Mouse (Mus musculus) intestine, postnatal 0 days (tissue): ENCODE results near the gene Vps11. TPM values are rescaled to one million over a fixed set of nuclear protein-coding genes. Genes with fewer than 3 reads are reported as not detected.
"Not testable (repeated sequence)": the region's sequence is repeated elsewhere in the genome, so short reads cannot be mapped to it uniquely, and the experiment has no call there.

ENCODE experiments used
- ATAC-seq: fragments of 200-750 bp; cut with Nextera tagmentation; 2 replicates; pipeline ENCODE4 v1.8.0; 2017; ENCODE audit warnings: mild to moderate bottlenecking, moderate TSS enrichment, moderate library complexity
- H3K27ac ChIP-seq: fragments of 300-500 bp; sonication (generic); 2 replicates; pipeline ENCODE4 v1.5.1; 2014; ENCODE audit warnings: mild to moderate bottlenecking, low read depth, low read length, moderate library complexity
- H3K27me3 ChIP-seq: fragments of 300-500 bp; sonication (generic); replicated peaks from 2 replicates; pipeline ENCODE4 v1.6.1; 2014; ENCODE audit warnings: low read length, mixed read lengths; ENCODE audit not compliant: control insufficient read depth, insufficient read depth
- H3K36me3 ChIP-seq: fragments of 300-500 bp; sonication (generic); 2 replicates; pipeline ENCODE4 v1.6.1; 2014; ENCODE audit warnings: mild to moderate bottlenecking, moderate library complexity; ENCODE audit not compliant: control insufficient read depth, insufficient read depth
- H3K4me1 ChIP-seq: fragments of 300-500 bp; sonication (generic); replicated peaks from 2 replicates; pipeline ENCODE4 v1.6.1; 2014; ENCODE audit warnings: antibody characterized with exemption, low read length, mixed read lengths; ENCODE audit not compliant: control insufficient read depth, insufficient read depth
- H3K4me2 ChIP-seq: fragments of 300-500 bp; sonication (generic); replicated peaks from 2 replicates; pipeline ENCODE4 v1.6.1; 2014; ENCODE audit warnings: low read depth, mild to moderate bottlenecking, moderate library complexity
- H3K4me3 ChIP-seq: fragments of 300-500 bp; sonication (generic); 2 replicates; pipeline ENCODE4 v1.5.1; 2014; ENCODE audit warnings: low read depth, low read length
- H3K9ac ChIP-seq: fragments of 300-500 bp; sonication (generic); 2 replicates; pipeline ENCODE4 v1.6.1; 2014; ENCODE audit warnings: mild to moderate bottlenecking, low read depth, low read length
- H3K9me3 ChIP-seq: fragments of 300-500 bp; sonication (generic); 2 replicates; pipeline ENCODE4 v1.6.1; 2016; ENCODE audit warnings: mixed run types; ENCODE audit not compliant: control insufficient read depth
- CTCF ChIP-seq: sonication (generic); IDR thresholded peaks from 2 replicates; pipeline ENCODE4 v1.5.1; 2016; ENCODE audit warnings: low read depth, mild to moderate bottlenecking, control low read depth, antibody characterized with exemption, moderate library complexity
- WGBS: fragments of 180-500 bp; shearing (Covaris S2); extraction: QIAGEN DNeasy Blood & Tissue Kit; methylation state at CpG from one replicate; pipeline ENCODE4 v1.1.7; 2014; 5-methylcytosine and 5-hydroxymethylcytosine counted together
- polyA plus RNA-seq: library from polyadenylated mRNA; unstranded; fragments of >200 nt; fragmentation: Nextera tagmentation; extraction: Ambion mirVana; gene quantifications from 2 replicates; pipeline ENCODE4 v1.2.1, GENCODE M21; 2015

The Vps11 gene
- polyA plus RNA-seq, 1 experiment from 2014 or later: 27.4 TPM

DNA sequence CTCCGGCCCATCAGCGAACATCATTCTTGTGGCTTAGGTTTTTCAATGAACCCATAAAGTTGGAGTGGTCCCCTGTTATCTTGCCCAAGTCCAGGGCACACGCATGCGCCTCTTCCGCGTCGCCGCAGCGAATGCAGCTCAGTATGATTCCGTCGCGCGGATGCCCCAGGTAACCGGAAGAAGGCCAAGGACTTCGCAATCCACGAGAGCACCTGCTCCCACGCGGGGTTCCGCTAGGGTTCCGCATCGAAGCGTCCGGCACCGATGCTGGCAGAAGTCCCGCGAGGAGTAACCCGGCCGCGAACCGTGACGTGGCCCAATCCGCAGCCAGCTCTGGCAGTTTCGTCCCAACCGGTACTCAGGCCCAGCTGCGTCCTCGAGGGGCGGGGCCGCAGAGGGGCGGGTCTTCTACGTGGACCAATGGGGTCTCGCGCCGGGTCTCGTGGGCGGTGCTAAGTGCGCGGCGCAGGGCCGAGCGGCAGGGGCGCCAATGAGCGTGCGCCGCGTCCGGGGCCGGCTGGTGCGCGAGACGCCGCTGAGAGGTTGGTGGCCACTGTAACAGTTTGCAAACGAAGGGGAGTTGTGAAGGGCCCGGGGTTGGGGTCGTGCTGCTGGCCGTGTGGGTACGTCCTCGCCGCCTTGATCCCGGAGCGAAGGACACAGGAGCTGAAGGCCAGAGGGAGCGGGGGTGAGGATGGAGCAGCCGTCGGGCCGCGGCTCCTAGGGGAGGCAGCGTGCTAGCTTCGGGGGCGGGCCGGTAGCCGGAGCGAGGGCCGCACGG is 17.8 kb upstream of the Vps11 start, which contains the start of gene Hyou1:
TSS of gene Hyou1 (plus strand) at position 437 of the 781 bp plus-strand sequence.
- Histone ChIP-seq H3K4me1 (peaks cover 6% of the 10 kb centered on the region; the same call in 1 of the 2 replicates), H3K4me2 (peak within 1 kb of the TSS; percentile 92), H3K36me3 (peaks cover 32% of the 10 kb centered on the region), H3K4me3 (peak within 1 kb of the TSS; percentile 74), H3K9me3 (no peaks in the 10 kb centered on the region), H3K27me3 (no peaks in the 10 kb centered on the region), H3K27ac (peak within 1 kb of the TSS; percentile 67), H3K9ac (peak within 1 kb of the TSS; percentile 85)
- under 1% methylated on average over 83 of the region's 83 CpGs for WGBS
- ATAC-seq: peak; percentile 97
- peak; percentile 74 for TF ChIP-seq CTCF

DNA sequence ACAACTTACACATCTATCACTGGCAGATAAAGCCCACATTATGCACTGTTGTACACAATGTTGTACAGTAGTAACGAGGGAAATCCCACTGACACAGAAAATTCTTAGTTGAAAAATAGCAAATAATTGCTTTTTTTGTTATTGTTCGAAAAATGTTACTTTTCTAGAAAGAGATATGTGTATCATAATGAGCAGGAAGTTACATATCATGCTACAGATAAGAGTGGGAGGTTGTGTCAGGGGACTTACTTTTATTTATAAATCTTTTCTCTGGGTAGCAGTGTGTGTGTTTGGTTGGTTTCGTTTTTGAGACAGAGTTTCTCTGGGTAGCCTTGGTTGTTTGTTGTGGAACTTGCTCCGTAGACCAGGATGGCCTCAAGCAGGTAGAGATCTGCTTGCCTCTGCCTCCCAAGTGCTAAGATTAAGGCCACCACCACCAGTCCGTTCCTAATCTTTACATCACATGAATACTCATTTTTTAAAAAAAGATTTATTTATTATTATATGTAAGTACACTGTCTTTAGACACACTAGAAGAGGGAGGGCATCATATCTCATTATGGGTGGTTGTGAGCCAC is 16.8 kb upstream of the Vps11 start:
- 74% methylated on average over 5 of the region's 5 CpGs for WGBS
- Histone ChIP-seq H3K4me1 (peaks cover 6% of the 10 kb centered on the region; the same call in 1 of the 2 replicates), H3K36me3 (peaks cover 22% of the 10 kb centered on the region), H3K9ac (peak overlapping the region; percentile 40), H3K4me2 (peak overlapping the region; percentile 92), H3K27me3 (no peaks in the 10 kb centered on the region), H3K27ac (peak overlapping the region; percentile 67), H3K4me3 (peak overlapping the region; percentile 74), H3K9me3 (no peaks in the 10 kb centered on the region)
- ATAC-seq: no peak
- no peak for TF ChIP-seq CTCF

DNA sequence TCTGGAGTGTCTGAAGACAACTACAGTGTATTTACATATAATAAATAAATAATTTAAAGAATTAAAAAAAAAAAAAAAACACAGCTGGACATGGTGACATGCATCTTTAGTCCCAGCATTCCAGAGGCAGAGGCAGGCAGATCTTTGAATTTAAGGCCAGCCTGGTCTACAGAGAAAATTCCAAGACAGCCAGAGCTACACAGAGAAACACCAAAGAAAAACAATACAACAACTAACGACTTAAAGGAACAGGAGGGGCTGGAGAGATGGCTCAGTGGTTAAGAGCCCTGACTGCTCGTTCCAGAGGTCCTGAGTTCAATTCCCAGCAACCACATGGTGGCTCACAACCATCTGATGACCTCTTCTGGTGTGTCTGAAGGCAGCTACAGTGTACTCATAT is 15.9 kb upstream of the Vps11 start:
- H3K27me3 ChIP-seq, H3K27ac ChIP-seq, H3K9ac ChIP-seq, H3K4me1 ChIP-seq, H3K4me3 ChIP-seq, H3K9me3 ChIP-seq, ATAC-seq, H3K4me2 ChIP-seq: not testable (repeated sequence)
- peaks cover 13% of the 10 kb centered on the region for H3K36me3 ChIP-seq
- 82% methylated on average over 2 of the region's 2 CpGs for WGBS

DNA sequence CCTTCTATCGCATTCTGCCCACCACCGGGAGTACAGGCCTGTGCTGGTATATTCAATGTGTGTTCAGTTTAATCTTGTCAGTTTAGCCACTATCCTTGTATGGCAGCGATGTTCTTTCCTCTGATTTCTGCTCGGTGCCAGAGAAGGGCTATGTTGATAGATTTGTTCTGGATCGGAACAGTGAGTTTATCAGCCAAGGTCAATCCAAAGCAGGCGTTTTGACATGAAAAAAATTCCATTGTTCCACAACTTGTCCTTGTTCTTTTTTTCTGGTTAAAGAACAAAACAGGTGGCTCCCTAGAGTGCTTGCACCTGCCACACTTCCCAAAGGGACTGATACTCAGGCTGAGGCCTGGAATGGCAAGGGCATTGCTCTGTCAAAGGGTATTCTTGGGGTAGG is 14.7 kb upstream of the Vps11 start:
- Histone ChIP-seq H3K27me3 (no peaks in the 10 kb centered on the region), H3K4me2 (no peak overlapping the region), H3K36me3 (peaks cover under 1% of the 10 kb centered on the region; the same call in 1 of the 2 replicates), H3K27ac (no peak overlapping the region), H3K4me1 (peaks cover 6% of the 10 kb centered on the region; the same call in 1 of the 2 replicates), H3K9ac (no peak overlapping the region), H3K9me3 (no peaks in the 10 kb centered on the region), H3K4me3 (no peak overlapping the region)
- no peak for TF ChIP-seq CTCF
- ATAC-seq: no peak
- WGBS: 83% methylated on average over 6 of the region's 6 CpGs

DNA sequence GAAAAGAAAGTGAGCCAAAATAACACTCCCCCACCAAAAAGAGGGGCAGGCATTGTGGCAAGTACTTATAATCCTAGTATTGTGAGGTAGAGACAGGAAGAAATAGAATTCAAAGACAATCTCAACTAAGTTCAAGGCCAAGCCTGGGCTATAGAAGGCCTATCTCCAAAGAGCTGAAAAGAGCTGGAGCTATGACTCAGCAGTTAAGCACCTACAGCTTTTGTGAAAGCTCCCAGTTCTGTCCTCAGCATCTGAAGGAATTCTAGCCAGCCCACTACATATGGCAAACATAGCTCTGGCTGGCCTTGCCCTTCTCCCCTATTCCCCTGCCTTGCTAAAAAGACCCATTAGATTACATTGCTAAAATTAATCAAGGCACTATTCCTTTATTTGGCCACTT is 11.9 kb upstream of the Vps11 start:
- H3K4me3 ChIP-seq: no peak overlapping the region
- H3K27ac ChIP-seq: no peak overlapping the region
- no peaks in the 10 kb centered on the region for H3K9me3 ChIP-seq
- no peaks in the 10 kb centered on the region for H3K27me3 ChIP-seq
- ATAC-seq: peak; percentile 10; the same call in 1 of the 2 replicates
- H3K4me1 ChIP-seq: no peaks in the 10 kb centered on the region
- H3K9ac ChIP-seq: no peak overlapping the region
- H3K4me2 ChIP-seq: no peak overlapping the region
- H3K36me3 ChIP-seq: no peaks in the 10 kb centered on the region
- no peak for TF ChIP-seq CTCF

DNA sequence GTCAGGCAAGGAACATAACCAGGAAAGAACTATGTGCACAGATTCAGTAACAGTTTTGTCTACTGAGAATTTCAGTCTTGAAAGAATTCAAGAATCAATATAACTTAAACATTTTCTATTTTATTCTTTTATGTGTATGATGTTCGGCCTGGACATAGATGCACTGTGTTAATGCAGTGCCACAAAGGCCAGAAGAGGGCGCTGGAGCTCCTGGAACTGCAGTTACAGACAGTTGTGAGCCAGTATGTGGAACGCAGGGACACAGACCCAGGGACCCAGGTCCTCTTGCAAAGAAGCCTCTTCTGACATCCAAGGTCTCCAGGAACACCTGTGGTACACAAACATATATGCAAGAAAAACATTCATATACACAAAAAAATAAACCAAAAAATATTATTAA is 3.0 kb upstream of the Vps11 start:
- Histone ChIP-seq H3K4me1 (no peaks in the 10 kb centered on the region), H3K4me2 (no peak overlapping the region), H3K9ac (no peak overlapping the region), H3K27me3 (no peaks in the 10 kb centered on the region), H3K9me3 (no peaks in the 10 kb centered on the region), H3K27ac (no peak overlapping the region), H3K4me3 (no peak overlapping the region), H3K36me3 (no peaks in the 10 kb centered on the region)
- no peak for ATAC-seq
- peak; percentile 60 for TF ChIP-seq CTCF
- WGBS: 62% methylated on average over 3 of the region's 3 CpGs

DNA sequence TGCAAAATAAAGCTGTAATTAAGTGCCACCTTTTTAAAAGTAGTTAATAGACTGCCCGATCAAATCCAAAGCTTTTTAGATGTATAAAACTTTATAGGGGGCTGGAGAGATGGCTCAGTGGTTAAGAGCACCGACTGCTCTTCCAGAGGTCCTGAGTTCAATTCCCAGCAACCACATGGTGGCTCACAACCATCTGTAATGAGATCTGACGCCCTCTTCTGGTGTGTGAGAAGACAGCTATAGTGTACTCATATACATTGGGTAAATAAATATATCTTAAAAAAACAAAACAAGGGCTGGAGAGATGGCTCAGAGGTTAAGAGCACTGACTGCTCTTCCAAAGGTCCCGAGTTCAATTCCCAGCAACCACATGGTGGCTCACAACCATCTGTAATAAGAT is 461 bp upstream of the Vps11 start:
- WGBS: 40% methylated on average over 4 of the region's 4 CpGs
- H3K27ac ChIP-seq, H3K9me3 ChIP-seq, H3K27me3 ChIP-seq, H3K9ac ChIP-seq, H3K4me1 ChIP-seq: not testable (repeated sequence)
- Histone ChIP-seq H3K4me2 (peak overlapping the region; percentile 75), H3K4me3 (peak overlapping the region; percentile 94), H3K36me3 (peaks cover 20% of the 10 kb centered on the region)
- ATAC-seq: peak; percentile 39; the same call in 1 of the 2 replicates
